Mouse (Mus musculus) c-Kit-positive CD71-negative TER-119-negative erythroid progenitor cells, embryonic 14.5 days (primary cell): ENCODE measurements around the gene Phf24.

Experiments
- DNase-seq: peaks from one replicate; pipeline ENCODE4 v3.0.0-alpha.2; 2013; ENCODE audit warnings: low read depth

Phf24 gene

DNA sequence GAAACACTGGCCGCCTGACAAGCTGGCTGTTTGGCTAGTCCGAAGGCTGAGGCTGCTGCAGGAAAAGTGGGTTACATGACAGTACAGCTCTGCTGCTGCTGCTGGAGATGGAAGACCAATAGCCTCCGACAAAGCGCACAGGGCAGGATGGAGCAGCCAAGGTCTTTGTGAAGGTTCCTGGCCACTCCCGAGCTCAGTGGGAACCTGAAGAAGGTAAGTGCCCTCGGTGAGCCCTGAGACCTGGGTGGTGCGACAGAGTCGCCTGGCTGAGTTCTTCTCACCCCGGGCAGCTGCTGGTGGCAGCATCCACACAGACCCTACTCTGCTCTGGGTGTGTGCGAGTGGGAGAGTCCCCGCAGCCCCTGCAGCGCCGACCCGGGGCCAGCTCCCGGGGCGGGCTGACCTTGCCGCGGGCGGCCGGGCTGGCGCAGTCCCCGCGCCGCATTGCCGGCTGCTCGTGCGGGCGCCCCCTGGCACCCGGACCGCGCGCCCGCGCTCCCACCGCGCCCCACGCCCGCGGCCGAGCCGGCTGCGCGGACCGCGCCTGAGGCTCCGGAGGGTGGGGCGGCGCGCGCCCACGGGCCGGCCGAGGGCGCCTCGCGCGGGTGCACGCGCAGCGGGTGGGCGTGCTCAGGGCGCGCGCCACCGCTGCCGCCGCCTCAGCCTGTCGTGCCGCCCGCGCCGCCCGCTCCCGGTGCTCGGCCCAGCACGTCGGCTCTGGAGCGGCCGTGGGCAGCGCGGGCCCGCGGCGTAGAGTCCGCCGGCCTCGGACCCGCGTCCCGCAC is at the start of gene Phf24:
TSS of gene Phf24 (plus strand) at position 44 of the 785 bp plus-strand sequence.
- no peak for DNase-seq

DNA sequence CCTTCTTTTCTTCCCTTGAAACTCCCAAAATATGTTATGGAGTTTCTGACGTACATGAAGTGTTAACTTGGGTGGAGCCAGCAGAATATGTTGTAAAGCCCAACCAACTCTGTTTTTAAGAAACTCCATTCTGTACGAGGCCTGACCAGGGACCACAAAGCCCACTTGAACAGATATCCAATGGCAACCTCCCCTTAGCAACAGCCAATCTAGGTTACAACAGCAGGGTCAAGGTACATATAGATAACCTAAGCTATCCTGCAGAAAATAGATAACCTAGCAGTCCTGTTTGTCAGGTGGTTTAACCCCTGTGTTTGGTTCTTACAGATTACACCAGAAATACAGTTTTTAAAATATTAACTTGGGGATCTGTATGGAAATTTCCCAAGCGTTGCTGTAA is 49.1 kb upstream of the Phf24 start:
- no peak for DNase-seq

DNA sequence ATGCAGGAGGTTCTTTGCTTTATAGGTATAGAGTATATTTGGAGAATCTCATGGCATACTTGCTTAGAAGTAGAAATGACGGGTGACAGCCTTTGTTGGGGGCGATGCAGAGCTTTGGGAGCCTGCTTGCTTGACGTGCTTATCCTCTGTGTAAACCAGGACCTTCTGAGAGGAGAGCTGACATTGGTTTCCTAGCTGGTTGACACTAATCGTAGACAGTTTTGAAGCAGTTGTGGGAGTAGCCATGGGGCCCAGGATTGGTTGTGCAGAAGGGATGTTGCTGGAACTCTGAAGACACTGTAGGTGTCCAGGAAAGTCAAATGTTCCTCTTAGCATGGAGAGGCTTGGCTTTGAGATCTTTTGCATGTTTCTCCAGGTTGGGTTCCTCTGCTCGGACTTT is 48.3 kb upstream of the Phf24 start:
- DNase-seq = no peak

DNA sequence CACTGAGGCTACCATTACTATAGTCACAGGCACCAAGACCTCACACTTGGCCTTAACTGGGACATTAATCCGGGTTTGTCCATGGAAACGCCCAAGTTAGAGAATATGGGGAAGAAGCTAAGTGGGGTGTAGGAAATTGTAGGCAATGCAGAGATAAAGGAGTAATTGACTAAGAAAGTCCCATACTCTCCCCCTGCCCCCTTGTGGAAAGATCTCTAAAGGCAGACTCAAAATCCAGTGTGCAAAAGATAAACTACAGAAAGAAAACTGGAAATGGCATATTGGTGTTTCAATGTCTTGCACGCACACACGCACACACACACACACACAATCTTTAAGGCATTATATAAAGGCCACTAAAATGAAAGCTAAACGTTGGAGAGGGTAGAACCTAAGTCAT is 45.7 kb upstream of the Phf24 start:
- no peak for DNase-seq

DNA sequence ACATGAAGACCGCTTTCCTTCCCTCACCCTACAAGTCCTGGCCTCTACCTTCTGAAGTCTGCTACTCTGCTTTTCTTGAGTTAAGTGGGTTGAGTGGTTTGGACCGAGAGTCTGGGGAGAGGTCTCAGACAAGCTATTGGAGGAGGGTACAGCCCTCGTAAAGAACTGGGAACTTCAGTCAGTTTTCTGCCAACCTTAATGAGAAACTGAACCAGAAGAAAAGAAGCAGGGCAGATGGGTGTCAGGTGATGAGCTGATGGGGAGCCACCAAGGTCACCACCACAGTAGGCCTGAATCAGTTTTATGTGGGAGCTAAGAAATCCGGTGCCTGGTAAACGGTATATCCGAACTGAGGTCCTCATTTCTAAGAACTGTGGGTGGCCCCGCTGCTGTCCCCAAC is 44.3 kb upstream of the Phf24 start:
- DNase-seq = no peak

DNA sequence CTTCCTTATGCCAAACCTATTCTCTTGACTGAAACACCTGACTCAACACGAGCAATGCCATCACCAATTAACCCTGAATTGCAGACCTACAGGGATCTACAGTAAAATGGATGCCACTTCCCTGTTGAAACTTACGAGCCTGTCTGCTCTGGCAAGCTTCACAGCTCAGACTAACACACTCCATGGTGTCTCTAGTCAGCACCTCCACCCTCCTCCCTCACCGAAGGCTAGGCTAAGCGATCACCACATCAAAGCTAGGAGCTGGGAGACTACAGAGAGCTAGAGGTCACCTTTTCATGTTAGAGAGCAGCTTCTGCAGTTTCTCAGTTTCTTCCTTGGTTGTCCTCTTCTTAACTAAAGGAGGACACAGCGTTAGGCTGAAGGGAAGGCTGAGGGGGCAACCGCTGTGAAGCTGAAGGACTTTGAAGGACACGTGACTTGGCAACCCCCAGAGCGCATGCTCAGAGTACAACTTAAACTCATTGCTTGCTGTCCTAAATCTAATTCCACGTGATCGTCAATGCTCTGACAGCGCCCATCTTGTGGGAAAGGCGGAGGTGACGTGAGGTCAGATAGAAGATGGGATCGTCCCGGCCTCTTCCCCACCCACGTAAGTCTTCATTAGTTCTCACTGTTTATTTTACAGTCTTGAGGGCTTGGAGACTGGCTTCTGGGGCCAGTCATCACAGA is 43.6 kb upstream of the Phf24 start:
- no peak for DNase-seq

DNA sequence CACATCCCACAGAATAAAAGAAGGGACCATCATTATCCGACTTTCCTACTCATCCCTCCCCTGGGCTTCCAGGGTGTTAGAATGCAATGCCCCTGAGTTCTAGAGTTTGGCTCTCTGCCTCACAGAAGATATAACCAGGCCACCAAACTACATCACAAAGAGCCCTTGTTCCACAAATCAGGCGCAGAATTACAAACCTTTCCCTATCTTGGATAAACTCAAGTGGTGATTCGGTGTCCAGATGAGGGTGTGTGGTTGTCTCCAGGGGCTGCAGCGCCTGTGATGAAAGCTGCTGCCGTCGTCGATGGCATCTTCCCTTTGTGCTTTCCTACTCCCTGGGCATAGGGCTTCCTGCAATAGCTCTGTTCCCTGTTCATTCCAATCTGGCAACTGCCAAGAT is 42.3 kb upstream of the Phf24 start, which contains the start of gene Fam205c:
TSS of gene Fam205c (minus strand) at position 101 of the 400 bp plus-strand sequence.
- no peak for DNase-seq

DNA sequence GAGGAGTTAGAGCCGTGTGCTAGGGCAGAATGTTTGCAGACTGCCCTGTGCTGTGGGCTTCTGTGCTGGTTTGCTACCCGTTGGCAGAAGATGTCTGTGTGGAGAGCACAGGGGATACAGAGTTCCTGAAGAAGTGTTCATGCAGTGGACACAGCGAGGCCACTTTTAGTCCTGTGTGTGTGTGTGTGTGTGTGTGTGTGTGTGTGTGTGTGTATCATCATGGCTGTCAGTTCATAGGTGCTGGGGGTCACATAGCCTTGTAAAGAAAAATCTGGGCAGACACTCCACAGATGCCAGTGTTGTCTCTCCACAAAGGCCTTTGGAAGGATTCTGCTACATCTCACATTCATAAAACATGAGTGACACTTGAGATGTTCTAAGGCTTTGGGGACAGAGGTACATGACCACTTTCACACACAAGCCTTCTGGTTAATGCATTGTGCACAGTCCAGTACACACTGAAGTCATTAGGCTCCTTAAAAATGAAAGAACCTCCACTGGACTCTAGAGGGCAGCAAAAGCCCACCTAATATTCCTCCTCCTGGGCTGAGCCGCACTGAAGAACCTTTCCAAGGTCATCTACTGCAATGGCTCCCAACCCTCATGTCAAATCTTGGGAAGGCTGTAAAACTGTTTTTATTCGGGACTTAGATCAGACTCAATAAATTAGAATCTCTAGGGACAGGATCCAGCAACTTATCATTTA is 39.7 kb upstream of the Phf24 start:
- peak; percentile 14 for DNase-seq

DNA sequence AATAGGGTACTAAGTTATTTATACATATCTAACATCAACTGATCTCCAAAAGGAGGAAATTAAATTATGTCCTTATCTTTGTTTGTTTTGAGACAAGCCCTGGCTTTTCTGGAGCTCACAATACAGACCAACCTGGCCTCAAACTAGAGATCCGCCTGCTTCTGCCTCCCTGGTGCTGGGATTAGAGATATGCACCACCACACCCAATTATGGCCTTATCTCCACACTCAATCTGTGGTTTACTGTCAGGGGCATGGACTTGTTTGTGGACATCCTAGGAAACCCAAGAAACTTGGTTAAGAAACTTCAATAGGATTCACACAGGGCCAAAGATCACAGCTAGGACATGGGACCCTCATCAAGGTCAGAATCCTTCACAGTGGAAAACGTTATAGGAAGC is 38.8 kb upstream of the Phf24 start:
- no peak for DNase-seq

DNA sequence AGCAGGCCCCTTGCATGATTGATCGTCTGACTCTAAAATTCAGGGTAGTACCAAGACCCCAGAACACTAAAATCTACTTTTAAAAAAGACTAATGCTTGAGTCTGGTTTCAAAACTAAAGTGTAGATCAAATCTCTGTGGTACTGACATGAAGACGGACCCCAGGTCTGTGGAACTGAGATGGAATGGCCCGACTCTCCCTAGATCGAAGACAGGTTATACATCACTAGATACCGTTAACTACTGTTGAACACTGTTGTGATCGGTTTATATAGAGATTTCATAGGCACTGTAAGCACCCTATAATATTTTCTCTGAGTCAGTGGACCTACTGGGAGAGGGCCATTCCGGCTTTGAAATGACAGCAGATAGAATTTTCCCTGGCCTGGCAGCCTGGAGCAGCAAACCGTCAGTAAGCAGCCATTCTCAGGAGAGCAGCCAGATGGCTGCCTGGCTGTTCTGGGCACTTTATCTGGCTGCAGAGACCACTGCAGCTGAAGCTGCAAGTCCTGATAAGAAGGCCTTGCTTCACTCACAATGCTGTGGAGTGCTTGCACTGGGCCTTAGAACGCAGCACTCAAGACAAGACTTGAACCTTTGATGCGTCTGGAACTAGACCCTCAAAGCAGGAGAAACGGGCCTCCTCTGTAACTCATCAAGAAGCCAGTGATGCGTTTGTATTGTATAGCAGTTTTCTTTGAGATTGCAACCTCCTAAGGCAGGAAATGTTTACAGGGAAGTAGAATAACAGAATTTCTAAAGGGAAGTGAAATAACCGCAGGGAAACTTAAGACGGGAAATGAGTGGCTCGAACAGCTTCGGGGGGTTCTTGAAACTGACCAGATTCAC is 36.4 kb upstream of the Phf24 start:
- no peak for DNase-seq

DNA sequence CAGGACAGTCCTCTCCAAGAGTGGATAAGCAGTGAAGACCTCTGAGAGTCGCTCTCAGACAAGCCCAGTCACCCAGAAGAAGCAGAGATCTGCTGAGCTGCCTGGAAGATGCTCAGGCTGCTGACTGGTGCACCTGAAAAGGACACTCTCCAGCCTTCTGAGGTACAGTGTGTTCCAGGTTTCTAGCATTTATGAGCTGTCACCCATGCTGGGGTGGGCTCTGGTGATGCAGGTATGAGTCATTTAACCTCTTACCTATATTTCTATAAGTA is 35.8 kb upstream of the Phf24 start:
- no peak for DNase-seq

DNA sequence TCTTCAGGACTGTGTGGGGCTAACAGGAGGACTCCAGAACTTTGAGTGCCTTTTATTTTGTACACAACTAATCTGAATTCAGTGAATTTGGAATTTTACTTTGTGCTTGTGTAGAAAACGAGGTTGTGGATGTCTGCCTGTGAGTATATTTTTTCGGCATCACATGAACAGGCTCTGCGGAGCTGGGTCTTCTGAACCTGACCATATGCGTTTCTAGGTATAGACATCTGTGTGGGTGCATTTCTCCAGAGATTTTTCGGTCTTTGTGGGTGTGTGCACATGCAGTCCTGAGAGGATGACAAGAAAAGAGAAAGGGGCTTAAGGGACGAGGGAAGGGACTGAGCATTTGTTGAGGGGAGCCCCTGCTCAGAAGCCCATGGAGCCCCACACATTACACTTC is 29.5 kb upstream of the Phf24 start:
- no peak for DNase-seq

DNA sequence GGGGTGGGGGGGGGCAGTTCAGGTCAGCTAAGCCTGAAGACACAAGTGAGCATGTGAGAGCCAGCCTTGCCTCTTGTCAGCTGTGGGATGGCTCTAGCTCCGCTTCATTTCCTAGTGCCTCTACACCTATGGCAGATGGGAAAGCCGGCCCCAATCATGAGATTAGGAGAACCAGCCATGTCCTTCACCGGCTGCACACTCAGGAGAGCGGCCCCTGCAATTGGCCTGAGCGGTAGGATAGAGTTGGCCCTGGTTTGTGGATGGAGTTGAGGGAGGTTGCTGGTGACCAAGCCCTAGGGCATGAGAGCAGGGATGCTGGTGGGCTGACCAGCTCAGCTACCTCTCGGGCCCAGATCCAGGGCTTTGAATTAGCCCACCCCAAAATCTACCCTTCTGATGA is 27.7 kb upstream of the Phf24 start:
- no peak for DNase-seq

DNA sequence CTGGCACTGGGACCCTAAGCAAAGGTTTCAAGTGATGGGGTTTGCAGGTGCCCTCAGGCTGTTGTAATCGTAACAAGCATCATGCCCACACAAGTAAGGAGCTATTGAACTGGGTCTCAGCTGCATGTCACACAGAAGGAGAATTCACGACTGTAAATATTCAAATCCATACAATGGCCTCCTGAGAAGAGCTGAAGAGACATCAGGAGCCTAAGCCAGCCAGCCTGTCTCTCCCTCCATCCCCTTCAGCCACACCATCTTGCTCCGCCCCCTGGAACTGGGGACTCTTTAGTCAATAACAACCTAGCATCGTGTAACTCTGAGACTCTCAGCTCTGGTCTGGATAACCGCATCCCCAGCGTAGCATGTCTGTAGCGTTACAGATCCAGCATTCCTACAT is 25.3 kb upstream of the Phf24 start:
- DNase-seq = no peak

DNA sequence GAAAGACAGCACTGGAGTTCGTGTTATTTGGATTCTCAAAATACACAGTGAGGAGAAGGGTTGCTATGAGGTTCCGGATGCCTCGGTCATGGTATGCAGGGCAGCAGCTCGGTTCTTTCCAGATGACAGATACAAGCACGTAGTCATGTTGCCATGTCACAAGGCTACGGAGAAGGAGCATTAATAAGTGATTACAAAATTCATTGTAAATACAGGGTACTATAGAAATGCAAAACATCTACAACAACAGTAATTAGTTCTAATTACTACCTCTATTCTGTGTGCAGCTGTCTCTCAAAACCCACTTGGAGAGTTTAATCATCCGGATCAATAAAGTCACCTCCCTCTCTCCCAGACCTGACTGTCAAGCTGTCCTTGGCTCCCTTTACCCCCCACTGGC is 21.3 kb upstream of the Phf24 start:
- no peak for DNase-seq

DNA sequence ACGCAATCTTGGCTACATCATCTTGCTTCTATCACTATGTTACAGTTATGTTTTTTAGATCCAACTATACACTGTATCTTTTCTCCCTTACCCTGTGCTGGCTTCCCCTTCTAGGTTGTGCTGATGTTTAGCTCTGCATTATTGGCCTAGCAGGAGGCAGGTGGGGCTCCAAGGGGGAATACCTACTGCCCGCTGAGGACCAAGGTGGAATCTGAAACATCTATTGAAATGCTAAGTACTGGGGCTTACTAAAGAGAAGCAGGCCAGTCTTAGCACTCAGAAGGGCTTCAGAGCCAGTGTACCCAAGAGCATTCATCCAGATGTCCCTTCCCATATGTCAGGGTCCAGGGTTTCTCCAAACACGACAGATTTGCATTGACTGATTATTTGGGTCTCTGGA is 17.5 kb upstream of the Phf24 start:
- no peak for DNase-seq

DNA sequence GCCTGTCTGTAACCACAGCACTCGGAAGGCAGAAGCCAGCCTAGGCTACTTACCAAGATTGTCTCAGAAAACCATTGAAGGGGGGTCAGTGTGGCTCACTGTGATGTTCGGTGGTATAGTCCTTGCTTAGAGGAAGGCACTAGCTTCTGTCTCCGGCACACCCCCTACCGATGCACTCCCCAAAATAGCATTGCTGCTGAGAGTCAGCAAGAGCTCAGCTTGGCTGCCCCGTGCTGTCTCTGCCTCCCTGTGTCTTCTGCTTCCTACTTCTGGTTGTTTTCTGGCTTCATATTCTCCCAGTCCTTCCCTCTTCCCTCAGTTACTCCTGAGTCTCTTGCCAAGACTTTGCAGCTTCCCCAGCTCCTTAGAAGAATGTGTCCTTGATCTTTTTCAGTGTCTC is 15.6 kb upstream of the Phf24 start:
- no peak for DNase-seq

DNA sequence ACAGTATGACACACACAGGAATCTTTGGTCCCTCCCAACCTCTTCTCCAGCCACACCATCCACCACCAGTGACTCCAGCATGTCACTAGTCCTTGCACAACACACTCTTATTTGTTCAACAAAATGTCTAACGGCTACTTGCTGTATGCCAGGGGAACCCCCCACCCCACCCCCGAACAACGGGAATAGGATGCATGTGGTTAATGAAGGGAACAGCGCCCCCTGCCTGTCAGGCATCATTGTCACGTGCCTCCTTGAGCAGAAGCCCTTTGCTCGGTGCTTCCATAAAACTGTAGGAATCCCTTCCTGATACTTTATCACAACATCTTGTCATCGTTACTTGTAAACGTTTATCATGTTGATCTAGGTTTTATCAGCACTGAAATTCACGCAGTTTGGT is 14.3 kb upstream of the Phf24 start:
- no peak for DNase-seq

DNA sequence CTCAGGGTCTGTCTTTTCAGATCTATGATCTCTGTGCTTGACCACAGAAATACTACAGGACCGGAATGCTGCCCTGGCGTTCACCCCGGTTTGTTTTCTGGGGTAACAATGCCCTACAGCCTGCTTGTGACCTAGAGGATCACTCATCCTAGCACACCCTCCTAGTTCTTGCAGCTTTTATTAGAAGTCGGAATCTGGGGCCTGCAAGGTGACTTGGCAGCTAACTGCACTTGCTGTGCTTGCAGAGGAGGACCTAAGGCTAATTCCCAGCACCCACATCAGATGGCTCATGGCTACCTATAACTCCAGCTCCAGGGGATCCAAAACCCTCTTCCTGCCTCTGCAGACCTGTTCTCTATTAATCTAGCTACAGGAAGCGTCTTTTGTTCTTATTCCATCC is 13.7 kb upstream of the Phf24 start:
- DNase-seq = no peak

DNA sequence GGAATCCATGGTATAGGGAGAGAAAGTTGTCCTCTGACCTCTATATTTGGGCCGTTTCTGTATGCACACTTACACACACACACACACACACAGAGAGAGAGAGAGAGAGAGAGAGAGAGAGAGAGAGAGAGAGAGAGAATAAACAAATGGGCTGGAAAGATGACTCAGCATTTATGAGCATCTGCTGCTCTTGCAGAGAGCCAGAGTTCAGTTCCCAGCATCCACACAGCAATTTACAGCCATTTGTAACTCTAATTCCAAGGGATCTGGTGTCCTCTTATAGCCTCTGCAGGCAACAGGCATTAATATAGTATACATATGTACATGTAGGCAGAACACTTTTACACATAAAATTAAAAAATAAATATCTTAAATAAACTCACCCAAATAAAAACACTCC is 12.5 kb upstream of the Phf24 start:
- no peak for DNase-seq

DNA sequence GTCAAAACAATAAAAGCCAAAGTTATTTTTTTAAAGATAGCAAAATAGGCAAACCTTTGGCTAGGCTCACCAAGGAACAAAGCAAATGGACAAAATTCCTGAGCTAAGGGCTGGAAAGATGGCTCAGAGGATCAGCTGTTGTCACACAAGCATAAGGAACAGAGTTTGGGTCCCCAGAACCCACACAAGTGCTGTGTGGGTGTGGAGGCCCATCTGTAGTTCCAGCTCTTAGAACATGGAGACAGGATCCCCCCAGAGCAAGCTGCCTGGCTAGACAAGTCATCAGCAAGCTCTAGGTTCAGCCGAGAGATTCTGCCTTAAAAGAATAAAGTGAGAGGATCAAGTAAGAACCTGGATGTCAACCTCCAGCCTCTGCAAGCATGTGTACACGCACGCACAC is 11.9 kb upstream of the Phf24 start:
- no peak for DNase-seq

DNA sequence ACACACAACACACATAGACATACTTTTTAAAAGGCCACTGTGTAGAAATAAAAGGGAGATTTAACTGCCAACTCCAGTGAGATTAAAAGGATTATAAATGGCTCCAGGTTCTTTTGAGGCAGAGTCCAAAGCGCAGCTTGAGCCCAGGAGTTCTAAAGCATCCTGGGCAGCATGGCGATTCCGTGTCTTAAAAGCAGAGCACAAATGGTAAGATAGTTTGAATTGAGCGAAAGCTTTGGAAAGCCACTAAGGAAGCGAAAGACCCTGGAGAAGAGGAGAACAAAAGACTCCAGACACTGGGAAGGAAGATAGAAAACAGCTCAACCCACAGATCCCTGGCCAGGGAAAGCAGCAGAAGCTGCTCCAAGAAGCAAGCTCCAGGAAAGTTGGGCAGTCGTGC is 11.5 kb upstream of the Phf24 start:
- no peak for DNase-seq

DNA sequence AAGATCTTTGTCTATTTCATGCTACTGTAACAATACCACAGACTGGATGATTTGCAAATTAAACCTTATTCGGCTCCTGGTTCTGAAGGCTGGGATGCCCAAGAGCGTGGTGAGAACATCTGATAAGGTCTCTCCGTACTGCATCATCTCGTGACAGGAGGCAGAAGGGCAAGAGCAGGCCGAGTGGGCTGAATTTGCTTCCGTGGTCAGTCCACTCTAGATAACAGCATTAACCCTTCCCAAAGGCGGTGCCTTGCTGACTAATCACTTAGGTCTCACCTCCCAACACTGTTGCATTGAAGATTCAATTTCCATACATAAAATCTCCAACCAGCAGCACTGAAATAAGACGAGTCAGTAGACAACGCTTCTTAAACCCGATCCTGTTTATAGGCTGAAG is 3.1 kb upstream of the Phf24 start:
- no peak for DNase-seq
